Comparison of ENCODE assay signal across 8 mouse cellular contexts in the genomic region with DNA sequence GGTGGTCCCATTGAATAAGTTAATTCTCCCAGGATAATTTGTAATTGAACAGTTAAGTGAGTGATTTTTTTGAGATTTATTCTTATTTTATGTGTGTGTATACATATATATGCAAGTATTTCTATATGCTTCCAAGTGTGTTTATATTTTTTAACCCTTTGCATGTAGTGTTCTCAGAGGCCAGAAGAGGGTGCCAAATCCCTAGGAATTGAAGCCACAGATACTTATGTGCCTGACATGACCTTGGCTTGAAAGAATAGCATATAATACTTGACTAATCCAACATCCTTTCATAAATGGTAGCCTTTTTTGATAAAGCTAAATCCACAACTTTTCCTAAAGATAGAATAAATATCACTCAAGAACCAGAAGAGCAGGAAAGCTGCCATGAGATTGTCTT. TPM values are rescaled to one million over a fixed set of nuclear protein-coding genes. Genes with fewer than 3 reads are reported as not detected.
DNase-seq lines count a peak whose midpoint lies in the region; ATAC-seq and TF ChIP-seq lines count a peak whose summit lies in the region.

No protein-coding gene starts in this region.

- H3K27me3 ChIP-seq in kidney, embryonic 16.5 days (ENCODE audit: insufficient read depth, low read length) = no peaks in the 10 kb centered on the region
- no peaks in the 10 kb centered on the region for H3K27me3 ChIP-seq in intestine, postnatal 0 days (replicated peaks; ENCODE audit: control insufficient read depth, insufficient read depth, low read length)
- no peaks in the 10 kb centered on the region for H3K27me3 ChIP-seq in splenic B cell, adult 2 months (ENCODE audit: control insufficient read depth, insufficient read depth, low read length, poor library complexity, severe bottlenecking)

- H3K4me2 ChIP-seq in kidney, embryonic 16.5 days (replicated peaks; ENCODE audit: low read depth, low read length) = no peak overlapping the region
- no peak overlapping the region for H3K4me2 ChIP-seq in intestine, postnatal 0 days (replicated peaks; ENCODE audit: low read depth)

- H3K4me1 ChIP-seq in kidney, embryonic 16.5 days (ENCODE audit: insufficient read depth, low read length) = no peaks in the 10 kb centered on the region
- H3K4me1 ChIP-seq in intestine, postnatal 0 days (replicated peaks; ENCODE audit: control insufficient read depth, insufficient read depth, low read length) = no peaks in the 10 kb centered on the region

- DNase-seq in kidney, adult 8-10 months = peak; percentile 3 to 13
- peak; percentile 44 for DNase-seq in CD4-positive, CD25-positive, alpha-beta regulatory T cell, adult 2 months (ENCODE audit: low read depth, low spot score)
- peak; percentile 58 for DNase-seq in adipocyte (ENCODE audit: low spot score)
- DNase-seq in splenic B cell, adult 2 months (ENCODE audit: low read depth, low spot score) = peak; percentile 24
- DNase-seq in spleen, adult 18-20 months = no peak
- DNase-seq in spleen, postnatal 4 days (ENCODE audit: low spot score in 2 of 2) = no peak

- no peaks in the 10 kb centered on the region for H3K9me3 ChIP-seq in kidney, embryonic 16.5 days (ENCODE audit: low read length)
- no peaks in the 10 kb centered on the region for H3K9me3 ChIP-seq in intestine, postnatal 0 days (ENCODE audit: control insufficient read depth)

- peak; percentile 78 for TF ChIP-seq CTCF in intestine, postnatal 0 days (IDR thresholded peaks at IDR 0.05; ENCODE audit: low read depth)

- no peak overlapping the region for H3K4me3 ChIP-seq in kidney, embryonic 16.5 days (ENCODE audit: low read length)
- H3K4me3 ChIP-seq in intestine, postnatal 0 days (ENCODE audit: low read depth, low read length) = no peak overlapping the region

- ATAC-seq in kidney, embryonic 16.5 days (ENCODE audit: low FRiP score, low TSS enrichment) = no peak
- no peak for ATAC-seq in intestine, postnatal 0 days

- H3K9ac ChIP-seq in kidney, embryonic 16.5 days (replicated peaks; ENCODE audit: low read length) = no peak overlapping the region
- no peak overlapping the region for H3K9ac ChIP-seq in intestine, postnatal 0 days (ENCODE audit: low read depth, low read length)

- H3K36me3 ChIP-seq in kidney, embryonic 16.5 days (ENCODE audit: insufficient read depth, low read length) = no peaks in the 10 kb centered on the region
- no peaks in the 10 kb centered on the region for H3K36me3 ChIP-seq in intestine, postnatal 0 days (ENCODE audit: control insufficient read depth, insufficient read depth)
- no peaks in the 10 kb centered on the region for H3K36me3 ChIP-seq in splenic B cell, adult 2 months (ENCODE audit: control insufficient read depth, insufficient read depth, low read length, poor library complexity, severe bottlenecking)

- H3K27ac ChIP-seq in kidney, embryonic 16.5 days (ENCODE audit: low read length) = no peak overlapping the region
- no peak overlapping the region for H3K27ac ChIP-seq in intestine, postnatal 0 days (ENCODE audit: low read depth, low read length)

RNA-seq across cellular contexts. Expression of a gene that starts 46.1 kb away (rescaled TPM):
- polyA plus RNA-seq in kidney, embryonic 16.5 days (2015; fragmentation: Nextera tagmentation; extraction: Ambion mirVana) = 36.3 and 40.4 TPM in 2 replicates
- 21.2 and 22.9 TPM in 2 replicates for polyA plus RNA-seq in intestine, postnatal 0 days (2015; fragmentation: Nextera tagmentation; extraction: Ambion mirVana)

RNA-seq across cellular contexts. Expression of a gene that starts 56.6 kb away (rescaled TPM):
- polyA plus RNA-seq in kidney, embryonic 16.5 days (2015; fragmentation: Nextera tagmentation; extraction: Ambion mirVana) = 12.9 and 16.7 TPM in 2 replicates
- 57.5 and 69.4 TPM in 2 replicates for polyA plus RNA-seq in intestine, postnatal 0 days (2015; fragmentation: Nextera tagmentation; extraction: Ambion mirVana)

Comparison
In these comparisons a context has a peak if more than half of its experiments do, and no peak if none do; other contexts are left out.
1. DNase-seq: peak in kidney, adult 8-10 months (2 of 2), CD4-positive, CD25-positive, alpha-beta regulatory T cell, adult 2 months (single experiment), adipocyte (single experiment) and splenic B cell, adult 2 months (single experiment); none in spleen, adult 18-20 months (0 of 2) and spleen, postnatal 4 days (0 of 2).